Mouse (Mus musculus): ENCODE results near the gene Ccdc107. TPM values are rescaled to one million over a fixed set of nuclear protein-coding genes. Genes with fewer than 3 reads are reported as not detected.
"Not testable (repeated sequence)": the region's sequence is repeated elsewhere in the genome, so short reads cannot be mapped to it uniquely, and the experiment has no call there.

The Ccdc107 gene
- polyA plus RNA-seq, 1 experiment from 2014 or later: 109 TPM

DNA sequence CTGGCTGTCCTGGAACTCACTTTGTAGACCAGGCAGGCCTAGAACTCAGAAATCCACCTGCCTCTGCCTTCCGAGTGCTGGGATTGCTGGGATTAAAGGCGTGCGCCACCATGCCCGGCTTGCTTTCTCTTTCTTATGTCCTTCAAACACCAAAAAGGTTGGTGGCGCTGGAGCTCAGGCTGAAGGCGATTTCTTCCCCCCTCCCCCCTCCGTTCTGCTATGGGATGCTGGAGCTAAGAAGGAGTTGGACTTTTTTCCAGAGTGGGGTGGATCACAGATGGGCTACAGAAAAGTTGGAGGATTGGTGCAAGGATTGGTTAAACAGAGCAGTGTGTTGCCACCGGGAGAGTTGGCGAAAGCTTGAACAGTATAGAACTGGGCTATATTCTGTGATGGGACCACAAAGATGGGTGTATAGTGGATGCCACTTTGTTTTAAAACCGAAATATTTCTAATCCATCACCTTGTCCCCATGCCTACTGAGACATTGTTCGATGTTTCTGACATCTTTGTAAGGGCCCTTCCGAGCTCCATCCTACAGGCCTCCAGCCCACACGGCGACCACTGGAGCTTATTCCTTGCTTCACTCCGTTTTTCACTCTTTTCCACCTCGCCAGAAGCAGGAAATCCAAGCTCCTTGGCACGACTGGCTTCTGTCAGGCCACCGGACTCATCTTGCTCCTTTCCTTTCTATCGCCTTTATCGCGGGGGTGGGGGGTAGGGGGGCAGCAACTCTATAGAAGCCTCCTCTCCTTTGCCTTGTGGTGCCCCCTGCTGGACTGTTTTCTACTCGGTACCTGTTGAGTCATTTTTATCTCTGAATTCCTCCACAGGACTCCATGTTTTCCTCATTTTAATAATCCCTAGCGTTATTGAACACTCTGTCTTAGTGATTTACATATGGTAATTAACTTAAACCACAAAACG, 13.5 kb upstream of the Ccdc107 start:
- no peaks in the 10 kb centered on the region for H3K9me3 ChIP-seq (ENCODE audit: control insufficient read depth, low read length)
- no peak overlapping the region for H3K4me3 ChIP-seq (ENCODE audit: low read depth, low read length)
- WGBS: 47% methylated on average over 24 of the region's 24 CpGs
- ATAC-seq (replicated peaks; ENCODE audit: low FRiP score, low TSS enrichment, low read depth): no peak; the same call in 1 of the 2 replicates
- H3K4me2 ChIP-seq (ENCODE audit: low read length): peak overlapping the region; percentile 25
- no peaks in the 10 kb centered on the region for H3K27me3 ChIP-seq (replicated peaks; ENCODE audit: control insufficient read depth, insufficient read depth, low read length)
- no peaks in the 10 kb centered on the region for H3K36me3 ChIP-seq (ENCODE audit: control insufficient read depth, insufficient read depth, low read length)
- H3K4me1 ChIP-seq (replicated peaks; ENCODE audit: control insufficient read depth, insufficient read depth, low read length): peaks cover 3% of the 10 kb centered on the region; the same call in 1 of the 2 replicates
- no peak overlapping the region for H3K9ac ChIP-seq (ENCODE audit: low read length)
- peak; percentile 85 for DNase-seq (ENCODE audit: low spot score)
- H3K27ac ChIP-seq (ENCODE audit: low read depth): no peak overlapping the region

DNA sequence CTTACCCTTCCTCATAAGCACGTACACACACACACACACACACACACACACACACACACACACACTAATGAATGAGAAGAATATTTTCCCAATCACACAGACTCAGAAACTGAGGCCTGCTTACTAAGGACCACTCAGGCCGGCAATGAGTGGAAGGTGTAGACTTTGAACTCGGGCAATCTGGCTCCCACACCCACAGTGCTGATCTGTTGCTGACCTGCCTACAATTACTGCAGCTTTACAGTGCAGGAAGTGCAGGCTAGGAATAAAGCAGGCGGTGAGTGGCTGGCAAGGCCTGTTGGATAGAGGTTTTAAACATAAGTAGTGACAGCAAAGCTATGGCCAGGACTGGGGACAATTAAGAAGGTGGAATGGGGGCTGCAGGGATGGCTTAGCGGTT, 11.7 kb upstream of the Ccdc107 start:
- H3K27me3 ChIP-seq (replicated peaks; ENCODE audit: control insufficient read depth, insufficient read depth, low read length): no peaks in the 10 kb centered on the region
- no peak overlapping the region for H3K4me3 ChIP-seq (ENCODE audit: low read depth, low read length)
- no peak overlapping the region for H3K9ac ChIP-seq (ENCODE audit: low read length)
- 67% methylated on average over 5 of the region's 5 CpGs for WGBS
- H3K9me3 ChIP-seq (ENCODE audit: control insufficient read depth, low read length): no peaks in the 10 kb centered on the region
- H3K27ac ChIP-seq (ENCODE audit: low read depth): no peak overlapping the region
- peaks cover 3% of the 10 kb centered on the region; the same call in 1 of the 2 replicates for H3K4me1 ChIP-seq (replicated peaks; ENCODE audit: control insufficient read depth, insufficient read depth, low read length)
- H3K4me2 ChIP-seq (ENCODE audit: low read length): no peak overlapping the region
- ATAC-seq (replicated peaks; ENCODE audit: low FRiP score, low TSS enrichment, low read depth) (no peak; the same call in 1 of the 2 replicates), DNase-seq (ENCODE audit: low spot score) (no peak)
- H3K36me3 ChIP-seq (ENCODE audit: control insufficient read depth, insufficient read depth, low read length): no peaks in the 10 kb centered on the region

DNA sequence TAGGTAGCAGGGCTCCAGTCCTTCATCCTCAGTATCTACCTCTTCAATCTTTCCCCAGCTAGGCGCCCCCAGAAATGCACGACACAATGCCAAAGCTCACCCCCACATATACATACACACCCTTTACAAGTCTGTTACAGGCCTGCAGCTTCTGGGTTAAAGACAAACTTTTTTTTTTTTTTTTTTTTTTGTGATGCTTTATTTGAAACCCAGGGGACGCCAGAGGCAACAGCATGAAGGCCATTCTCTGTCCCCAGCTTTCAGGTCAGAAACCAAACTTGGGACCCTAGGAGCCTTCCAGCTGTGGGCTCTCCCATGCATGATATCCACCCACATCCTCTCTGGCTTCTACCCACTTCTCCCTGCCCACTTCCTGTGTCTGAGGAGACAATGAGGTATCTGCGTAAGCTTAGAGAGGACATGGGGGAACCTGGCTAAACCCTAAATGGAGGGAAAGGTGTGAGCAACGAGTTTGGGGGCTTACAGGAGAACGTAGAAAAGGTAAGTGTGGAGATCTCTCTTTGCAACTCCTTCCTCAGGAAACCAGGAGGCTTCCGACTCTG, 10.7 kb upstream of the Ccdc107 start:
- peaks cover 3% of the 10 kb centered on the region; the same call in 1 of the 2 replicates for H3K4me1 ChIP-seq (replicated peaks; ENCODE audit: control insufficient read depth, insufficient read depth, low read length)

DNA sequence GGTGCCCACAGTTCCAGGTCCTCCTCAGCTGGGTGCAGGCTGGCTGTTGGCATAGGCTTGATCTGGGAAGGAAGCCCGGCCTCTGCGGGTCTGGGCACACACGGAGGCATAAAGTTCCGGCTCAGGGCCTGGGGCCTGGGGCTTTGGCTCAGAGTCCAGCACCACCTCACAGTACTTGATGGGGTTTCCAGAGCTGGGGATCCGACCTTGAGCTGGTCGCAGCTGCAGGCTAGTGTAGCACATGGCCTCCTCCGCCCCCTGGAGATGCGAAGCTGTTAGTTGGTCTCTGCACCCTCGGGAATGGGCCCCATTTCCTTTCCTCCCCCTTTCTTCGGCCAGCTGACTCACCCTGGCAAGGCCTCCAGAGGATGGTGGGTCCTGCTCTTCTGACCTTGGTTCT, 10.1 kb upstream of the Ccdc107 start:
- Histone ChIP-seq H3K36me3 (ENCODE audit: control insufficient read depth, insufficient read depth, low read length) (no peaks in the 10 kb centered on the region), H3K27ac (ENCODE audit: low read depth) (no peak overlapping the region), H3K9me3 (ENCODE audit: control insufficient read depth, low read length) (no peaks in the 10 kb centered on the region), H3K4me2 (ENCODE audit: low read length) (no peak overlapping the region), H3K27me3 (replicated peaks; ENCODE audit: control insufficient read depth, insufficient read depth, low read length) (no peaks in the 10 kb centered on the region), H3K4me1 (replicated peaks; ENCODE audit: control insufficient read depth, insufficient read depth, low read length) (peaks cover 3% of the 10 kb centered on the region; the same call in 1 of the 2 replicates), H3K4me3 (ENCODE audit: low read depth, low read length) (no peak overlapping the region), H3K9ac (ENCODE audit: low read length) (no peak overlapping the region)
- ATAC-seq (replicated peaks; ENCODE audit: low FRiP score, low TSS enrichment, low read depth) (no peak; the same call in 1 of the 2 replicates), DNase-seq (ENCODE audit: low spot score) (no peak)
- 72% methylated on average over 10 of the region's 10 CpGs for WGBS

More for the DNA sequence above, 10.7 kb upstream of the Ccdc107 start:
- H3K4me3 ChIP-seq (ENCODE audit: low read depth, low read length): no peak overlapping the region
- H3K9me3 ChIP-seq (ENCODE audit: control insufficient read depth, low read length): no peaks in the 10 kb centered on the region
- no peak overlapping the region for H3K9ac ChIP-seq (ENCODE audit: low read length)
- H3K4me2 ChIP-seq (ENCODE audit: low read length): no peak overlapping the region
- no peak for DNase-seq (ENCODE audit: low spot score)
- 70% methylated on average over 7 of the region's 7 CpGs for WGBS
- H3K27ac ChIP-seq (ENCODE audit: low read depth): no peak overlapping the region
- no peaks in the 10 kb centered on the region for H3K27me3 ChIP-seq (replicated peaks; ENCODE audit: control insufficient read depth, insufficient read depth, low read length)
- no peaks in the 10 kb centered on the region for H3K36me3 ChIP-seq (ENCODE audit: control insufficient read depth, insufficient read depth, low read length)
- no peak for ATAC-seq (replicated peaks; ENCODE audit: low FRiP score, low TSS enrichment, low read depth)

DNA sequence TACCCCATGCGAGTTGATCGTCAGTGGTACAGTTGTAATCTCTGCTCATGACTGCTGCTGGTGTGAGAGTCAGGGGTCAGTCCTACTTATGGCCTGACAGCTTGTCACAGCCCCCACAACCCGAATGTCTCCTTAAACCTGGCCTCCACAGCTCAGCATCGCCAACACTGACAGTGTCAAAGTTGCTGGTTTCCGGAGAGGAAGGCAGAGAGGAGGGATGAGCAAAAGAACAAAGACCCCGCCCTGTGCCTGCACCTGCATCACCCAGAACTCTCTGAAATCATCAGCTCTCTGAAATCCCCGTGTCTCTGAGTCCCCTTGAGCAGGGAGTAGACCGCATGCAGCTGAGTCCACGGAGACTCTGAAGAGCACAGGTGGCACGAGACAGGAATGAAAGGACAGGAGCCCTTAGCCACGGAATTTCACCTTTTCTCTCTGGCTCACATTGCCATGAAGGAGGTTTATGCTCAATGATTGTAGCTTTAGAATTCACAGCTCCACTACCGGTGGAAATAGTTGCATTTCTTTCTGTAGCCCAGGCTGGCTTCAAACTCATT, 9.1 kb upstream of the Ccdc107 start, which contains the start of gene Sit1:
Gene Sit1 (minus strand): TSS at position 200 of the 557 bp plus-strand sequence.
- no peaks in the 10 kb centered on the region for H3K36me3 ChIP-seq (ENCODE audit: control insufficient read depth, insufficient read depth, low read length)
- no peak within 1 kb of the TSS for H3K27ac ChIP-seq (ENCODE audit: low read depth)
- H3K4me3 ChIP-seq (ENCODE audit: low read depth, low read length): no peak within 1 kb of the TSS
- no peaks in the 10 kb centered on the region for H3K27me3 ChIP-seq (replicated peaks; ENCODE audit: control insufficient read depth, insufficient read depth, low read length)
- WGBS: 58% methylated on average over 12 of the region's 12 CpGs
- H3K4me2 ChIP-seq (ENCODE audit: low read length): no peak within 1 kb of the TSS
- ATAC-seq (replicated peaks; ENCODE audit: low FRiP score, low TSS enrichment, low read depth) (no peak), DNase-seq (ENCODE audit: low spot score) (no peak)
- H3K9me3 ChIP-seq (ENCODE audit: control insufficient read depth, low read length): no peaks in the 10 kb centered on the region
- no peaks in the 10 kb centered on the region; the same call in 1 of the 2 replicates for H3K4me1 ChIP-seq (replicated peaks; ENCODE audit: control insufficient read depth, insufficient read depth, low read length)
- H3K9ac ChIP-seq (ENCODE audit: low read length): no peak within 1 kb of the TSS

DNA sequence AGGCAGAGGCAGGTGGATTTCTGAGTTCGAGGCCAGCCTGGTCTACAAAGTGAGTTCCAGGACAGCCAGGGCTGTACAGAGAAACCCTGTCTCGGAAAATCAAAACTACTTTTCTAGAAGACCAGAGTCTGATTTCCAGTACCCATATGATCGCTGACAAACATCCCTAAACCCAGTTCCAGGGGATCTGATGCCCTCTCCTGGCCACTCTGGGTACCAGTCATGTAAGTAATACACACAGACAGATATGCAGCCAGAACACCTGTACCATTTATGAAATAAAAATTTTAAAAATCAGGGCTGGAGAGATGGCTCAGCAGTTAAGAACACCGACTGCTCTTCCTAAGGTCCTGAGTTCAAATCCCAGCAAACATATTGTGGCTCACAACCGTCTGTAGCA, 7.0 kb upstream of the Ccdc107 start:
- 83% methylated on average over 5 of the region's 5 CpGs for WGBS
- not testable (repeated sequence) for H3K9me3 ChIP-seq (ENCODE audit: control insufficient read depth, low read length); H3K4me3 ChIP-seq (ENCODE audit: low read depth, low read length); ATAC-seq (replicated peaks; ENCODE audit: low FRiP score, low TSS enrichment, low read depth); H3K27me3 ChIP-seq (replicated peaks; ENCODE audit: control insufficient read depth, insufficient read depth, low read length); H3K4me1 ChIP-seq (replicated peaks; ENCODE audit: control insufficient read depth, insufficient read depth, low read length); H3K4me2 ChIP-seq (ENCODE audit: low read length); H3K9ac ChIP-seq (ENCODE audit: low read length); DNase-seq (ENCODE audit: low spot score); H3K36me3 ChIP-seq (ENCODE audit: control insufficient read depth, insufficient read depth, low read length); H3K27ac ChIP-seq (ENCODE audit: low read depth)

DNA sequence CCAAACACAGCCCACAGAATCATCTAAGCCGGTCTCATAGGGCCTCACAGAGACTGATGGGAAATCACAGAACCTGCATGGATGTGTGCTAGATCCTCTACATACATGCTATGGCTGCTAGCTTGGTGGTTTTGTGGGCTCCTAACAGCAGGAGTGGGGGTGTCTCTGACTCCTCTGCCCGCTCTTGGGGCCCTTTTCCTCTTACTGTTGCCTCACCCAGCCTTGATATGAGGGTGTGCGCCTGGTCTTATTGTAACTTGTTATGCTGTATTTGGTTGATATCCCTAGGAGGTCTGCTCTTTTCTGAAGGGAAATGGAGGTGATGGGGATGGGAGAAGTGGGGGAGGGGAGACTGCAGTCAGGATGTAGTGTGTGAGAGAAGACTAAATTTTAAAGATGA, 3.1 kb upstream of the Ccdc107 start:
- Histone ChIP-seq H3K36me3 (ENCODE audit: control insufficient read depth, insufficient read depth, low read length) (no peaks in the 10 kb centered on the region), H3K27me3 (replicated peaks; ENCODE audit: control insufficient read depth, insufficient read depth, low read length) (no peaks in the 10 kb centered on the region), H3K4me1 (replicated peaks; ENCODE audit: control insufficient read depth, insufficient read depth, low read length) (peaks cover 6% of the 10 kb centered on the region; the same call in 1 of the 2 replicates), H3K4me3 (ENCODE audit: low read depth, low read length) (no peak overlapping the region), H3K9ac (ENCODE audit: low read length) (no peak overlapping the region), H3K9me3 (ENCODE audit: control insufficient read depth, low read length) (no peaks in the 10 kb centered on the region), H3K4me2 (ENCODE audit: low read length) (no peak overlapping the region), H3K27ac (ENCODE audit: low read depth) (no peak overlapping the region)
- ATAC-seq (replicated peaks; ENCODE audit: low FRiP score, low TSS enrichment, low read depth) (no peak), DNase-seq (ENCODE audit: low spot score) (no peak)
- WGBS: 89% methylated on average over 3 of the region's 3 CpGs

DNA sequence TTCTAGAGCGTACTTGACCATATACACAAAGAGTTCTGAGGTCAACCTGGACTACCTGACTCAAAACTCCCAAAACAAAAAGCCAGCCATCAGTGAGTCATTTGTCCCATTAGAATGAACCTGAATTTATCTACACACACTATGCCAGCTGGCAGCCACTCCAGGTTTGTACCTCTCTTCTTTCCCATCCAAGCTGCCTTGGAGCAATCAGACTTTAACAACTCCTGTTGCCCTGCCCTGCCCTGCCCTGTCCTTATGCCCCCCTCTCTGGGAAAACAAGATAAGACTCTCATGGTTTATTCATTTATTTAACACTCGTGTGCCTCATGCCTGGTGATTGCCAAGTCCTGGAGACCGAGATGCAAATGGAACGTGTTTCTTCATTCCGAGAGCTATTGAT, 1.9 kb upstream of the Ccdc107 start:
- H3K4me2 ChIP-seq (ENCODE audit: low read length): no peak overlapping the region
- H3K27me3 ChIP-seq (replicated peaks; ENCODE audit: control insufficient read depth, insufficient read depth, low read length): no peaks in the 10 kb centered on the region
- peaks cover under 1% of the 10 kb centered on the region; the same call in 1 of the 2 replicates for H3K36me3 ChIP-seq (ENCODE audit: control insufficient read depth, insufficient read depth, low read length)
- ATAC-seq (replicated peaks; ENCODE audit: low FRiP score, low TSS enrichment, low read depth): no peak
- whole genome bisulfite sequencing: 83% methylated on average over 5 of the region's 5 CpGs
- no peak overlapping the region for H3K27ac ChIP-seq (ENCODE audit: low read depth)
- H3K9me3 ChIP-seq (ENCODE audit: control insufficient read depth, low read length): no peaks in the 10 kb centered on the region
- DNase-seq (ENCODE audit: low spot score): no peak
- H3K9ac ChIP-seq (ENCODE audit: low read length): no peak overlapping the region
- no peak overlapping the region for H3K4me3 ChIP-seq (ENCODE audit: low read depth, low read length)
- H3K4me1 ChIP-seq (replicated peaks; ENCODE audit: control insufficient read depth, insufficient read depth, low read length): peaks cover 11% of the 10 kb centered on the region; the same call in 1 of the 2 replicates

Measured in intestine, embryonic 14.5 days (tissue).